Mouse (Mus musculus): ENCODE measurements around the gene Jup. TPM values are rescaled to one million over a fixed set of nuclear protein-coding genes. Genes with fewer than 3 reads are reported as not detected.

Jup gene
- polyA plus RNA-seq (2015; fragmentation: Nextera tagmentation; extraction: Ambion mirVana): 104 and 105 TPM in 2 replicates

GRCm38 (mm10) chr11:100397600-100398389, at the start of gene Jup:
Gene Jup (minus strand): TSS chr11:100397763.
- peak within 1 kb of the TSS; percentile 74 for H3K4me2 ChIP-seq
- H3K4me1 ChIP-seq: peaks cover 34% of the 10 kb centered on the region
- H3K4me3 ChIP-seq: peak within 1 kb of the TSS; percentile 73
- H3K36me3 ChIP-seq (replicated peaks): no peaks in the 10 kb centered on the region
- under 1% methylated on average over 37 of the region's 37 CpGs for WGBS
- peak; percentile 99 for ATAC-seq (replicated peaks)
- peak within 1 kb of the TSS; percentile 76 for H3K27ac ChIP-seq
- H3K27me3 ChIP-seq (replicated peaks): no peaks in the 10 kb centered on the region
- peak within 1 kb of the TSS; percentile 85 for H3K9ac ChIP-seq
- H3K9me3 ChIP-seq: no peaks in the 10 kb centered on the region

- H3K4me3 ChIP-seq: no peak overlapping the region
- no peaks in the 10 kb centered on the region for H3K9me3 ChIP-seq
- WGBS: 83% methylated on average over 6 of the region's 6 CpGs
- no peak overlapping the region for H3K9ac ChIP-seq
- H3K27me3 ChIP-seq (replicated peaks): no peaks in the 10 kb centered on the region
- no peaks in the 10 kb centered on the region for H3K36me3 ChIP-seq (replicated peaks)
- no peak overlapping the region for H3K27ac ChIP-seq
- no peak overlapping the region for H3K4me2 ChIP-seq
- no peak for ATAC-seq (replicated peaks)
- peaks cover 23% of the 10 kb centered on the region for H3K4me1 ChIP-seq
Observed at GRCm38 (mm10) chr11:100442625-100443024, 45.1 kb upstream of the Jup start.

- 87% methylated on average over 8 of the region's 8 CpGs for WGBS
- no peak for ATAC-seq (replicated peaks)
- peak within 1 kb of the TSS; percentile 54 for H3K4me3 ChIP-seq
- H3K27ac ChIP-seq: peak within 1 kb of the TSS; percentile 76
- H3K27me3 ChIP-seq (replicated peaks): no peaks in the 10 kb centered on the region
- H3K9ac ChIP-seq: peak within 1 kb of the TSS; percentile 66
- no peaks in the 10 kb centered on the region for H3K36me3 ChIP-seq (replicated peaks)
- no peaks in the 10 kb centered on the region for H3K9me3 ChIP-seq
- H3K4me1 ChIP-seq: peaks cover 23% of the 10 kb centered on the region
- peak within 1 kb of the TSS; percentile 59 for H3K4me2 ChIP-seq
Observed at GRCm38 (mm10) chr11:100441797-100442196, 44.2 kb upstream of the Jup start, which contains the start of the genes Nt5c3b and Klhl10. Gene Nt5c3b (minus strand): TSS chr11:100441808. Gene Klhl10 (plus strand): TSS chr11:100441917.

- H3K9me3 ChIP-seq: no peaks in the 10 kb centered on the region
- peak overlapping the region; percentile 66 for H3K9ac ChIP-seq
- H3K36me3 ChIP-seq (replicated peaks): no peaks in the 10 kb centered on the region; the same call in 1 of the 2 replicates
- peak overlapping the region; percentile 76 for H3K27ac ChIP-seq
- peak overlapping the region; percentile 59 for H3K4me2 ChIP-seq
- WGBS: 2% methylated on average over 45 of the region's 52 CpGs
- H3K4me3 ChIP-seq: peak overlapping the region; percentile 54
- H3K4me1 ChIP-seq: peaks cover 23% of the 10 kb centered on the region
- no peaks in the 10 kb centered on the region for H3K27me3 ChIP-seq (replicated peaks)
- ATAC-seq (replicated peaks): peak; percentile 96
Observed at GRCm38 (mm10) chr11:100440691-100441522, 43.3 kb upstream of the Jup start.

GRCm38 (mm10) chr11:100437901-100438300, 40.3 kb upstream of the Jup start:
- 80% methylated on average over 1 of the region's 1 CpGs for whole genome bisulfite sequencing
- H3K9ac ChIP-seq: no peak overlapping the region
- no peak overlapping the region for H3K27ac ChIP-seq
- H3K4me1 ChIP-seq: peaks cover 23% of the 10 kb centered on the region
- no peak for ATAC-seq (replicated peaks)
- no peaks in the 10 kb centered on the region for H3K27me3 ChIP-seq (replicated peaks)
- peaks cover 6% of the 10 kb centered on the region; the same call in 1 of the 2 replicates for H3K36me3 ChIP-seq (replicated peaks)
- H3K4me3 ChIP-seq: no peak overlapping the region
- H3K4me2 ChIP-seq: no peak overlapping the region
- H3K9me3 ChIP-seq: no peaks in the 10 kb centered on the region

GRCm38 (mm10) chr11:100435678-100436246, 38.2 kb upstream of the Jup start:
- H3K4me2 ChIP-seq: no peak overlapping the region
- no peaks in the 10 kb centered on the region for H3K9me3 ChIP-seq
- 36% methylated on average over 9 of the region's 9 CpGs for WGBS
- no peaks in the 10 kb centered on the region for H3K27me3 ChIP-seq (replicated peaks)
- no peak overlapping the region for H3K4me3 ChIP-seq
- H3K27ac ChIP-seq: no peak overlapping the region
- no peak for ATAC-seq (replicated peaks)
- H3K4me1 ChIP-seq: peaks cover 17% of the 10 kb centered on the region
- peaks cover 9% of the 10 kb centered on the region; the same call in 1 of the 2 replicates for H3K36me3 ChIP-seq (replicated peaks)
- no peak overlapping the region for H3K9ac ChIP-seq

- WGBS: 98% methylated on average over 5 of the region's 5 CpGs
- peaks cover 16% of the 10 kb centered on the region; the same call in 1 of the 2 replicates for H3K36me3 ChIP-seq (replicated peaks)
Observed at GRCm38 (mm10) chr11:100432002-100432401, 34.4 kb upstream of the Jup start.

GRCm38 (mm10) chr11:100430052-100430451, 32.5 kb upstream of the Jup start:
- no peak overlapping the region for H3K4me2 ChIP-seq
- H3K27ac ChIP-seq: no peak overlapping the region
- ATAC-seq (replicated peaks): no peak
- H3K4me1 ChIP-seq: no peaks in the 10 kb centered on the region
- peaks cover 12% of the 10 kb centered on the region; the same call in 1 of the 2 replicates for H3K36me3 ChIP-seq (replicated peaks)
- H3K9me3 ChIP-seq: no peaks in the 10 kb centered on the region
- H3K27me3 ChIP-seq (replicated peaks): no peaks in the 10 kb centered on the region
- H3K9ac ChIP-seq: no peak overlapping the region
- WGBS: 84% methylated on average over 7 of the region's 7 CpGs
- no peak overlapping the region for H3K4me3 ChIP-seq

More at GRCm38 (mm10) chr11:100432002-100432401, 34.4 kb upstream of the Jup start:
- ATAC-seq (replicated peaks): no peak
- Histone ChIP-seq H3K9me3 (no peaks in the 10 kb centered on the region), H3K9ac (no peak overlapping the region), H3K4me3 (no peak overlapping the region), H3K4me2 (no peak overlapping the region), H3K27ac (no peak overlapping the region), H3K4me1 (no peaks in the 10 kb centered on the region), H3K27me3 (replicated peaks) (no peaks in the 10 kb centered on the region)

- no peaks in the 10 kb centered on the region for H3K9me3 ChIP-seq
- H3K27ac ChIP-seq: peak overlapping the region; percentile 27
- no peak overlapping the region for H3K4me2 ChIP-seq
- H3K4me1 ChIP-seq: no peaks in the 10 kb centered on the region
- peaks cover 12% of the 10 kb centered on the region; the same call in 1 of the 2 replicates for H3K36me3 ChIP-seq (replicated peaks)
- H3K4me3 ChIP-seq: no peak overlapping the region
- no peak for ATAC-seq (replicated peaks)
- H3K9ac ChIP-seq: no peak overlapping the region
- no peaks in the 10 kb centered on the region for H3K27me3 ChIP-seq (replicated peaks)
- WGBS: 73% methylated on average over 9 of the region's 9 CpGs
Observed at GRCm38 (mm10) chr11:100428612-100429199, 31.1 kb upstream of the Jup start.

- Histone ChIP-seq H3K4me2 (no peak overlapping the region), H3K9me3 (no peaks in the 10 kb centered on the region), H3K36me3 (replicated peaks) (peaks cover 6% of the 10 kb centered on the region; the same call in 1 of the 2 replicates), H3K4me3 (no peak overlapping the region), H3K27ac (no peak overlapping the region), H3K4me1 (no peaks in the 10 kb centered on the region), H3K9ac (no peak overlapping the region), H3K27me3 (replicated peaks) (no peaks in the 10 kb centered on the region)
- 88% methylated on average over 3 of the region's 3 CpGs for WGBS
- no peak for ATAC-seq (replicated peaks)
Observed at GRCm38 (mm10) chr11:100426820-100427219, 29.3 kb upstream of the Jup start.

- H3K9ac ChIP-seq: no peak overlapping the region
- 33% methylated on average over 7 of the region's 7 CpGs for WGBS
- H3K4me3 ChIP-seq: no peak overlapping the region
- no peak overlapping the region for H3K27ac ChIP-seq
- peaks cover 6% of the 10 kb centered on the region; the same call in 1 of the 2 replicates for H3K36me3 ChIP-seq (replicated peaks)
- H3K9me3 ChIP-seq: no peaks in the 10 kb centered on the region
- no peak overlapping the region for H3K4me2 ChIP-seq
- H3K4me1 ChIP-seq: no peaks in the 10 kb centered on the region
- no peak for ATAC-seq (replicated peaks)
- no peaks in the 10 kb centered on the region for H3K27me3 ChIP-seq (replicated peaks)
Observed at GRCm38 (mm10) chr11:100425851-100426250, 28.3 kb upstream of the Jup start.
